Mouse (Mus musculus) limb, embryonic 10.5 days (tissue): ENCODE measurements around the gene Olfr8. TPM values are rescaled to one million over a fixed set of nuclear protein-coding genes. Genes with fewer than 3 reads are reported as not detected.
"Not testable (repeated sequence)": the region's sequence is repeated elsewhere in the genome, so short reads cannot be mapped to it uniquely, and the experiment has no call there.

Source experiments
- DNase-seq: peaks from one replicate; pipeline ENCODE4 v3.0.0-alpha.2; 2017; ENCODE audit warnings: low spot score
- H3K27ac ChIP-seq: fragments of 300-500 bp; sonication (generic); 2 replicates; pipeline ENCODE4 v1.5.1; 2016; ENCODE audit warnings: mild to moderate bottlenecking
- H3K27me3 ChIP-seq: fragments of 300-500 bp; sonication (generic); 2 replicates; pipeline ENCODE4 v1.6.1; 2016; ENCODE audit warnings: low read depth, mild to moderate bottlenecking; ENCODE audit not compliant: poor library complexity, severe bottlenecking
- H3K36me3 ChIP-seq: fragments of 300-500 bp; sonication (generic); 2 replicates; pipeline ENCODE4 v1.6.1; 2016; ENCODE audit warnings: mild to moderate bottlenecking, moderate library complexity
- H3K4me1 ChIP-seq: fragments of 300-500 bp; sonication (generic); 2 replicates; pipeline ENCODE4 v1.6.1; 2016
- H3K4me3 ChIP-seq: fragments of 300-500 bp; sonication (generic); 2 replicates; pipeline ENCODE4 v1.5.1; 2016; ENCODE audit warnings: mild to moderate bottlenecking, moderate library complexity
- H3K9me3 ChIP-seq: fragments of 300-500 bp; sonication (generic); replicated peaks from 2 replicates; pipeline ENCODE4 v1.6.1; 2016; ENCODE audit warnings: mild to moderate bottlenecking
- WGBS: fragments of 180-500 bp; shearing (Covaris S2); methylation state at CpG from one replicate; pipeline ENCODE4 v1.1.7; 2016; 5-methylcytosine and 5-hydroxymethylcytosine counted together
- polyA plus RNA-seq: library from polyadenylated mRNA; unstranded; fragments of >200 nt; fragmentation: Nextera tagmentation; extraction: Ambion mirVana; gene quantifications from 2 replicates; pipeline ENCODE4 v1.2.1, GENCODE M21; 2016

Olfr8 gene
- not detected in 2 replicates for polyA plus RNA-seq

DNA sequence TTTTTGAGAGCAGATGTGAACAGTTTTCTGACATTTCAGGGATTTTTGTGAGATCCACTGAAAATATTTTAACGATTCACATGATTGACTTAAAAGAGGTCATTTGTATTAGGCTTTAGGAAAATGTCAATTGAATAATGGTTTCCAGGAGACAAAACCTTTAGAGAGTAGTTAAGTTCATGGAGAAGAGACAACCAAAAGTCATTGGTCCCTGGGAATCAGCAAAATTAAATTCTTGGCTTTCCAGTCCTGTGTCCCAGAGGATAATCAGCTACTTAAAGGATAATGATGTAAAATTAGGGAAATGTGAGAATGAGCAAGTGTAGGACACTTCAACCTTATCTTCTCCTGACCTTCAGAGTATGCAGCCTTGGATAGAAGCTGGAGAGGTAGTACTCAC is at the start of gene Olfr8:
Gene Olfr8, plus strand, starts transcription at position 301 of the 400 bp plus-strand sequence.
- WGBS = 77% methylated on average over 1 of the region's 1 CpGs
- H3K4me1 ChIP-seq, H3K27ac ChIP-seq, H3K36me3 ChIP-seq, DNase-seq, H3K9me3 ChIP-seq, H3K4me3 ChIP-seq, H3K27me3 ChIP-seq: not testable (repeated sequence)

DNA sequence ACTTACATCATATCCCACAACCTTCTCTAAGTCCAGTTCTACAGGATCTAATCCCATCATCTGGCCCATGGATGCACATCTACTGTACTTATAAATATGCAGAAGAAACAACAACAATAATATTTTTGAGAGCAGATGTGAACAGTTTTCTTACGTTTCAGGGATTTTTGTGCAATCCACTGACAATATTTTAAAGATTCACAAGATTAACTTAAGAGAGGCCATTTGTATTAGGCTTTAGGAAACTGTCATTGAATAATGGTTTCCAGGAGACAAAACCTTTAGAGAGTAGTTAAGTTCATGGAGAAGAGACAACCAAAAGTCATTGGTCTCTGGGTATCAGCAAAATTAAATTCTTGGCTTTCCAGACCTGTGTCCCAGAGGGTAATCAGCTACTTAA is 37.6 kb upstream of the Olfr8 start, which contains the start of gene Olfr1354:
Gene Olfr1354, plus strand, starts transcription at position 301 of the 400 bp plus-strand sequence.
- not testable (repeated sequence) for H3K4me3 ChIP-seq, H3K27me3 ChIP-seq, H3K27ac ChIP-seq, H3K4me1 ChIP-seq, H3K36me3 ChIP-seq, DNase-seq, H3K9me3 ChIP-seq
- 89% methylated on average over 1 of the region's 1 CpGs for WGBS

DNA sequence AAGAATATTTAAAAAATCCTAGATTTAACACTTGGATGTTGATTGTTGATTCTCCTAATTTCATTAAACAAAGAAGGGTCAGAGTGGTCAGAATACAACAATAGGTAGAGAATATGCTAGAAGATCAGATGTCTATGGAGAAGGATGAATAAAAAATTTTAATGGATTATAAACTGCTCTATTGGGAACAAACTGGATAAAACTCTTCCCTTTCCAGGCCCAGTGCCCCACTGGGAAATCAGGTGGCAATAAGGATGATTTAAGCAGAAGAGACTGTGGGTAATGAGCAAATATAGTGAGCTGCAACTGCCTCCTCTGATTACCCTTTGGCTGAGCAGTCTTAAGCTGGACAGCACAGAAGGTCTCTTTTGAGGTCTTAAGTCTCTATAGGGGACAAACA is 12.6 kb downstream of the Olfr8 start, which contains the start of gene Olfr1353:
Gene Olfr1353, plus strand, starts transcription at position 301 of the 400 bp plus-strand sequence.
- H3K4me1 ChIP-seq, H3K9me3 ChIP-seq, DNase-seq, H3K4me3 ChIP-seq, H3K36me3 ChIP-seq, H3K27ac ChIP-seq, H3K27me3 ChIP-seq: not testable (repeated sequence)

DNA sequence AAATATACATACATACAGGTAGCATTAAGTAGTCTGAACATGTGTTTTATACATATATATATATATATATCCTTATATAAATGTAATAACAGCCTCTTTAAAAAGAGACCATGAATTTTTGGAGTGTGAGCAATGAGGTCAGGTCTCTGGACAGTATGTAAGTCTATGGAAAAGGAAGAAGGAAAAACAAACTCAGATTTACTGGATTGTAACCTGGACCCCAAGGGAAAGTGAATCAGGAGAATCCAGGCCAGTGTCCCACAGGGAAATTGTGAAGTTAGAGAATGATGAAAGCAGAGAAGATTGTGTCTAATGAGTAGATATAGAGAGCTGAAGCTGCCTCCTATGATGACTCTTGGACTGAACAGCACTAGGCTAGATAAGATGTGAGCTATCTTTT is 30.3 kb downstream of the Olfr8 start, which contains the start of gene Olfr1352:
Gene Olfr1352, plus strand, starts transcription at position 301 of the 400 bp plus-strand sequence.
- DNase-seq = no peak
- Histone ChIP-seq H3K27me3 (no peaks in the 10 kb centered on the region), H3K36me3 (no peaks in the 10 kb centered on the region), H3K9me3 (no peaks in the 10 kb centered on the region), H3K4me3 (no peak within 1 kb of the TSS), H3K4me1 (no peaks in the 10 kb centered on the region), H3K27ac (no peak within 1 kb of the TSS)

Other genes with a start within 250 kb of the Olfr8 start
- 0.06 TPM in 1 of 2 replicates, not detected in the other for gene Casp14, start 232.3 kb upstream of the Olfr8 start, polyA plus RNA-seq
- 0.14 and 0.20 TPM in 2 replicates for gene Ccdc105, start 197.6 kb upstream of the Olfr8 start, polyA plus RNA-seq
- gene Slc1a6, start 170.1 kb upstream of the Olfr8 start, polyA plus RNA-seq = 0.49 and 1.1 TPM in 2 replicates
- not detected in 2 replicates for gene Olfr1356, start 98.5 kb upstream of the Olfr8 start, polyA plus RNA-seq
- not detected in 2 replicates for gene Olfr1355, start 75.1 kb upstream of the Olfr8 start, polyA plus RNA-seq
- gene Olfr1354, start 37.5 kb upstream of the Olfr8 start, polyA plus RNA-seq = not detected in 2 replicates
- gene Olfr1353, start 12.7 kb downstream of the Olfr8 start, polyA plus RNA-seq = not detected in 2 replicates
- not detected in 2 replicates for gene Olfr1352, start 30.4 kb downstream of the Olfr8 start, polyA plus RNA-seq
- not detected in 2 replicates for gene Olfr1351, start 61.8 kb downstream of the Olfr8 start, polyA plus RNA-seq
- 0.14 TPM in 1 of 2 replicates, not detected in the other for gene Olfr57, start 78.1 kb downstream of the Olfr8 start, polyA plus RNA-seq
- 28.8 and 37.2 TPM in 2 replicates for gene 2610008E11Rik, start 147.0 kb downstream of the Olfr8 start, polyA plus RNA-seq
- not detected in 2 replicates for gene Vmn2r80, start 198.1 kb downstream of the Olfr8 start, polyA plus RNA-seq